Mouse (Mus musculus): Measurements from ENCODE around the gene Rcl1. TPM values are rescaled to one million over a fixed set of nuclear protein-coding genes. Genes with fewer than 3 reads are reported as not detected.

Rcl1 gene
- polyA plus RNA-seq, 1 experiment: 19.1 TPM

DNA sequence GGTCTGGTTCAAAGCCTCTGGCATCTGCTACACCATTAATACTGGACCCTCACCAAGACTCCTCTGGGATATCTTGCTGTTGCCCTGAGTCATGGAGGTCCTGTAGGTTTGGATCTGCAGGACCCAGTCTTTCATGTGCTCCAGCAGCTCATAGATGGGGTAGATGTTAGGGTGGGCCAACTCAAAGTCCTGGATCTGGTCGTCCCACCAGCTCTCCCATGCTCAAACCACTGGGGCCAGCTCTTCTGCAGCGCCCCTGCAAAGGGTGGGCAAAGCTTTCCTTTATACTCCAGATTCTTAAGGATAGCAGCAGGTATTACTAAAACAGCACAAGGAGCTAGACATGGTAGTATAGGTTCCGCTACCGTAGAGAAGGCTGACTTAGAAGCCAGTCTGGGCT is 4.6 kb downstream of the Rcl1 start:
- Histone ChIP-seq H3K4me2 (ENCODE audit: low read depth) (no peak overlapping the region), H3K36me3 (ENCODE audit: control insufficient read depth, insufficient read depth) (no peaks in the 10 kb centered on the region), H3K79me2 (ENCODE audit: control insufficient read depth, insufficient read depth) (peaks cover 70% of the 10 kb centered on the region), H3K27me3 (ENCODE audit: control insufficient read depth, insufficient read depth, insufficient read length) (no peaks in the 10 kb centered on the region), H3K4me3 (no peak overlapping the region), H3ac (ENCODE audit: control insufficient read depth, insufficient read length) (no peak overlapping the region)
- TF ChIP-seq CEBPB (IDR thresholded peaks at IDR 0.05; ENCODE audit: insufficient read depth, poor library complexity, severe bottlenecking) (no peak), POLR2AphosphoS2 (IDR thresholded peaks at IDR 0.05; ENCODE audit: insufficient read length, low read depth) (no peak), TCF3 (IDR thresholded peaks at IDR 0.05; ENCODE audit: insufficient read length, low read depth) (no peak)

DNA sequence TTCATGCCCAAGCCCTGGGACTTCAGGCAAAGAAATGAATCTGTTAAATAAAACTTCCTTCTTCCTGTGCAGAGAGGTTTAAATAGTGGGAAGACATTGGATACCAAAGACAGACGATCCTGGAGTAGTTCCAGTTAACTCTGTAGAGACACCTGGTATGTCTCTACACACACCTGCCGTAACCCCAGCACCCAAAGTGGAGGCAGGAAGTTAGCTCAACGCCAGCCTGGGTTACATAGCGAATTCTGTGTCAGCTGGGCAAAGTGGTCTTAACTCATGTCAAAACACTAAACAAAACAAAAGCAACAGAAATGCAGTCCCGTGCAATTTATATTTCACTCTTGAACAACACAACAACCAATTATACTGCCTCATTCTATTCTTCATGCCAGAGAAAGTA is 5.1 kb downstream of the Rcl1 start:
- Histone ChIP-seq H3K4me2 (ENCODE audit: low read depth) (no peak overlapping the region), H3K36me3 (ENCODE audit: control insufficient read depth, insufficient read depth) (no peaks in the 10 kb centered on the region), H3K79me2 (ENCODE audit: control insufficient read depth, insufficient read depth) (peaks cover 70% of the 10 kb centered on the region), H3K27me3 (ENCODE audit: control insufficient read depth, insufficient read depth, insufficient read length) (no peaks in the 10 kb centered on the region), H3ac (ENCODE audit: control insufficient read depth, insufficient read length) (no peak overlapping the region), H3K4me3 (no peak overlapping the region)
- TF ChIP-seq MAX (IDR thresholded peaks at IDR 0.05; ENCODE audit: low read depth): no peak
- no peak for TF ChIP-seq SRF (IDR thresholded peaks at IDR 0.05; ENCODE audit: control insufficient read depth, insufficient read length, low read depth)
- no peak for TF ChIP-seq CEBPB (IDR thresholded peaks at IDR 0.05; ENCODE audit: insufficient read depth, poor library complexity, severe bottlenecking)
- no peak for TF ChIP-seq TCF3 (IDR thresholded peaks at IDR 0.05; ENCODE audit: insufficient read length, low read depth)
- TF ChIP-seq USF1 (IDR thresholded peaks at IDR 0.05; ENCODE audit: low read depth): no peak
- no peak for TF ChIP-seq REST (IDR thresholded peaks at IDR 0.05; ENCODE audit: insufficient read depth, insufficient read length)
- TF ChIP-seq MYOG (IDR thresholded peaks at IDR 0.05; ENCODE audit: control insufficient read depth in 1 of 3, insufficient read depth in 1 of 3, insufficient read length in 2 of 3, low read depth in 2 of 3): no peak
- no peak for TF ChIP-seq MYOD1 (IDR thresholded peaks at IDR 0.05; ENCODE audit: control insufficient read depth in 1 of 3, insufficient read length in 2 of 3, low read depth in 2 of 3)
- no peak for TF ChIP-seq TCF12 (IDR thresholded peaks at IDR 0.05; ENCODE audit: insufficient read depth, poor library complexity, severe bottlenecking)
- TF ChIP-seq E2F4 (IDR thresholded peaks at IDR 0.05; ENCODE audit: insufficient read depth): no peak
- no peak for TF ChIP-seq POLR2AphosphoS2 (IDR thresholded peaks at IDR 0.05; ENCODE audit: insufficient read length, low read depth)
- TF ChIP-seq POLR2A (IDR thresholded peaks at IDR 0.05; ENCODE audit: insufficient read length, low read depth): no peak

DNA sequence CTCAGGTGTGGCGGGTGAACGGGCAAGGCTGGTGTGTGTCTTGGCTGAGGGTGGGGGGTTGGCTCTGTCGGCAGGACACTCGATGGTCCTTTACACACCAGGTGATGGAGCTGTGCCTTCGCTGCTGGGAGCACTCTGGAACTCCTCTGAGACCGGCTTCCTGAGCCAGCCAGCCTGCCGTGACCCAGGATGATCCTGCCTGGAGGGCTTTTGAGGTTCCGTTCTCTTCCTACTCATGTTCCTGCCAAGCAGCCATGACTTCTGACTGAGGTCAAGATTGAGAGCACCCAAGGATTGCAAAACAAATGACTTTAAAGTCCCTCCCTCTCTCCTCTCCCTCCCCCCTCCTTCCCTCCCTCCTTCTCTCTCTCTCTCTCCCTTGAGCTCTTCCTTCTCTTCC is 11.5 kb downstream of the Rcl1 start:
- no peak overlapping the region for H3K4me2 ChIP-seq (ENCODE audit: low read depth)
- H3K36me3 ChIP-seq (ENCODE audit: control insufficient read depth, insufficient read depth): peaks cover 6% of the 10 kb centered on the region
- H3K4me3 ChIP-seq: no peak overlapping the region
- no peaks in the 10 kb centered on the region for H3K27me3 ChIP-seq (ENCODE audit: control insufficient read depth, insufficient read depth, insufficient read length)
- no peak for TF ChIP-seq TCF12 (IDR thresholded peaks at IDR 0.05; ENCODE audit: insufficient read depth, poor library complexity, severe bottlenecking)
- TF ChIP-seq SRF (IDR thresholded peaks at IDR 0.05; ENCODE audit: control insufficient read depth, insufficient read length, low read depth): no peak
- no peak for TF ChIP-seq MYOG (IDR thresholded peaks at IDR 0.05; ENCODE audit: control insufficient read depth in 1 of 3, insufficient read depth in 1 of 3, insufficient read length in 2 of 3, low read depth in 2 of 3)
- no peak for TF ChIP-seq REST (IDR thresholded peaks at IDR 0.05; ENCODE audit: insufficient read depth, insufficient read length)
- no peak for TF ChIP-seq POLR2A (IDR thresholded peaks at IDR 0.05; ENCODE audit: insufficient read length, low read depth)
- no peak for TF ChIP-seq TCF3 (IDR thresholded peaks at IDR 0.05; ENCODE audit: insufficient read length, low read depth)
- TF ChIP-seq CEBPB (IDR thresholded peaks at IDR 0.05; ENCODE audit: insufficient read depth, poor library complexity, severe bottlenecking): no peak
- no peak for TF ChIP-seq MAX (IDR thresholded peaks at IDR 0.05; ENCODE audit: low read depth)
- no peak for TF ChIP-seq USF1 (IDR thresholded peaks at IDR 0.05; ENCODE audit: low read depth)
- no peak for TF ChIP-seq POLR2AphosphoS2 (IDR thresholded peaks at IDR 0.05; ENCODE audit: insufficient read length, low read depth)
- TF ChIP-seq E2F4 (IDR thresholded peaks at IDR 0.05; ENCODE audit: insufficient read depth): no peak
- no peak for TF ChIP-seq MYOD1 (IDR thresholded peaks at IDR 0.05; ENCODE audit: control insufficient read depth in 1 of 3, insufficient read length in 2 of 3, low read depth in 2 of 3)
- H3ac ChIP-seq (ENCODE audit: control insufficient read depth, insufficient read length): no peak overlapping the region
- peaks cover 27% of the 10 kb centered on the region for H3K79me2 ChIP-seq (ENCODE audit: control insufficient read depth, insufficient read depth)

DNA sequence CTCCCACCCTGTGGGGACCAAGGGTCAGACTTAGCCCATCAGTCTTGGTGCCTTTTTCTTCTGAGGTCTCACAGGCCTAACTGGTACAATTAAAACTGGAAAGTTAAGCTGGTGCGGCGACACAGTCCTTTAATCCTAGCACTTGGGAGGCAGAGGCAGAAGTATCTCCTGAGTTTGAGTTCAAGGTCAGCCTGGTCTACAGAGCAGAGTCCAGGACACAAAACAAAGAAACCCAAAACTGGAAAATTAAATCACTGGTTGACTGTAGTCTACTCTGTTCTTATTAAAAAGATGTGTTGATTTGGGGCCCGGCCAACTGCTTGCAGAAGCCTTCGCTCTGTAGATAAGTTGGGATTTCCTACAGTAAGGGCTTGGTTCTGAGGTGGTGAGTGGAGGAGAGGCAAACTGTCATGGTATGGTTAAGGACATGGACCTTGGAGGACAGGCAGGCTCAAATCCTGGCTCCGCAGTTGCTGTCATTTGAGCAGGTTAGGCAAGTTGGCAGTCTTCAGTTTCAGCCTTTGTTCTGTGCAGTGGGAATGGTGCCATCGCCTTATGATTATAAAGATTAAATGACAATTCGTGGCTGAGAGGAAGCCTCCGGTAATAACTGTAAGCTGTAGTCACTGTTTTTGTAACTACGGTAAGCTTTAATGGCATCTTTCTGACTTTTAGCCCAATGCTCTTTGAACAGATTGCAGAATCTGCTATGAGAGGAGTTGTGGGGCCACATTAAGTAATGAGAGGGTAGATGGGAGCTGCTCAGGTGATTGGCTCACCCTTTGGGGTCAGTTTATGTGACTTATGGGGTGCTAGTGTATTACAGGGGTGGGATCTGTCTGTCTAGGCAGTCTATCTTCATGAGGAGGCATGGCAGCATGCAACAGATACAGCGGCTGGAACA is 12.8 kb downstream of the Rcl1 start:
- Histone ChIP-seq H3K4me2 (ENCODE audit: low read depth) (no peak overlapping the region), H3K79me2 (ENCODE audit: control insufficient read depth, insufficient read depth) (peaks cover 16% of the 10 kb centered on the region), H3ac (ENCODE audit: control insufficient read depth, insufficient read length) (no peak overlapping the region), H3K27me3 (ENCODE audit: control insufficient read depth, insufficient read depth, insufficient read length) (no peaks in the 10 kb centered on the region), H3K36me3 (ENCODE audit: control insufficient read depth, insufficient read depth) (peaks cover 9% of the 10 kb centered on the region), H3K4me3 (no peak overlapping the region)
- TF ChIP-seq E2F4 (IDR thresholded peaks at IDR 0.05; ENCODE audit: insufficient read depth) (no peak), MYOD1 (IDR thresholded peaks at IDR 0.05; ENCODE audit: control insufficient read depth in 1 of 3, insufficient read length in 2 of 3, low read depth in 2 of 3) (no peak), MAX (IDR thresholded peaks at IDR 0.05; ENCODE audit: low read depth) (no peak), SRF (IDR thresholded peaks at IDR 0.05; ENCODE audit: control insufficient read depth, insufficient read length, low read depth) (no peak), POLR2A (IDR thresholded peaks at IDR 0.05; ENCODE audit: insufficient read length, low read depth) (no peak), MYOG (IDR thresholded peaks at IDR 0.05; ENCODE audit: control insufficient read depth in 1 of 3, insufficient read depth in 1 of 3, insufficient read length in 2 of 3, low read depth in 2 of 3) (no peak), USF1 (IDR thresholded peaks at IDR 0.05; ENCODE audit: low read depth) (no peak), TCF12 (IDR thresholded peaks at IDR 0.05; ENCODE audit: insufficient read depth, poor library complexity, severe bottlenecking) (no peak), CEBPB (IDR thresholded peaks at IDR 0.05; ENCODE audit: insufficient read depth, poor library complexity, severe bottlenecking) (no peak), POLR2AphosphoS2 (IDR thresholded peaks at IDR 0.05; ENCODE audit: insufficient read length, low read depth) (no peak), REST (IDR thresholded peaks at IDR 0.05; ENCODE audit: insufficient read depth, insufficient read length) (no peak), TCF3 (IDR thresholded peaks at IDR 0.05; ENCODE audit: insufficient read length, low read depth) (no peak)

All from myocyte (in vitro differentiated cells).